Mouse (Mus musculus) CH12.LX (cell line): ENCODE measurements around the gene Rps6ka5. TPM values are rescaled to one million over a fixed set of nuclear protein-coding genes. Genes with fewer than 3 reads are reported as not detected.

Experiments used
- DNase-seq: peaks from one replicate; pipeline ENCODE4 v3.0.0-alpha.2; 2013; ENCODE audit errors: extremely low read depth
- H3K27ac ChIP-seq: 2 replicates; pipeline ENCODE4 v1.5.1; 2012; ENCODE audit warnings: low read depth, mild to moderate bottlenecking, control low read depth, moderate library complexity; ENCODE audit not compliant: insufficient read depth
- H3K27me3 ChIP-seq: replicated peaks from 2 replicates; pipeline ENCODE3; 2012; ENCODE audit warnings: inconsistent platforms
- H3K36me3 ChIP-seq, 2 experiments: replicated peaks in 1 of 2; 2 replicates each; pipeline versions ENCODE3 to v1.6.1; 2012; ENCODE audit warnings: inconsistent platforms in 1 of 2, low read length in 1 of 2, mild to moderate bottlenecking in 1 of 2, mixed read lengths in 1 of 2, moderate library complexity in 1 of 2; ENCODE audit not compliant: control insufficient read depth in 1 of 2, insufficient read depth in 1 of 2
- H3K4me1 ChIP-seq, 2 experiments: 2 replicates each; pipeline ENCODE4 v1.6.1; 2012; ENCODE audit warnings: inconsistent platforms in 1 of 2, moderate library complexity in 1 of 2; ENCODE audit not compliant: insufficient read depth in 2 of 2, control insufficient read depth in 1 of 2
- H3K4me2 ChIP-seq: 2 replicates; pipeline ENCODE4 v1.6.1; 2012; ENCODE audit warnings: low read depth, mild to moderate bottlenecking, control low read depth; ENCODE audit not compliant: poor library complexity, insufficient read depth, severe bottlenecking
- H3K4me3 ChIP-seq, 3 experiments: fragments of 150-350 bp in 1 of 3; sonication (generic) in 1 of 3; replicated peaks in 1 of 3; 2 replicates each; pipeline versions ENCODE3 to v1.5.1; 2011 to 2012; ENCODE audit warnings: low read depth in 2 of 3, low read length in 2 of 3, mild to moderate bottlenecking in 2 of 3, moderate library complexity in 2 of 3, control low read depth in 1 of 3, improper control_type of control experiment in 1 of 3, inconsistent platforms in 1 of 3, mixed read lengths in 1 of 3; ENCODE audit not compliant: poor library complexity in 1 of 3
- H3K79me2 ChIP-seq: replicated peaks from 2 replicates; pipeline ENCODE4 v1.6.1; 2012; ENCODE audit warnings: mild to moderate bottlenecking, moderate library complexity; ENCODE audit not compliant: control insufficient read depth, poor library complexity, insufficient read depth, severe bottlenecking; ENCODE audit errors: extremely low read depth
- H3K9ac ChIP-seq: 2 replicates; pipeline ENCODE4 v1.6.1; 2012; ENCODE audit warnings: low read depth, mild to moderate bottlenecking, control low read depth, moderate library complexity; ENCODE audit not compliant: insufficient read depth
- H3K9me3 ChIP-seq: replicated peaks from 2 replicates; pipeline ENCODE3; 2012; ENCODE audit warnings: low read length, inconsistent platforms, mixed read lengths
- BHLHE40 ChIP-seq: IDR thresholded peaks from 2 replicates; pipeline ENCODE4 v1.6.1; 2011; ENCODE audit warnings: mild to moderate bottlenecking, low read depth, low read length, improper control_type of control experiment
- CTCF ChIP-seq, 2 experiments: IDR thresholded peaks in 1 of 2; conservative IDR thresholded peaks in 1 of 2; 2 replicates each; pipeline ENCODE4 v1.5.1; 2011 to 2012; ENCODE audit warnings: low read depth in 2 of 2, low read length in 2 of 2, improper control_type of control experiment in 1 of 2, inconsistent platforms in 1 of 2, mild to moderate bottlenecking in 1 of 2, moderate library complexity in 1 of 2
- E2F4 ChIP-seq: IDR thresholded peaks from 2 replicates; pipeline ENCODE4 v1.6.1; 2011; ENCODE audit warnings: low read depth, low read length, improper control_type of control experiment; ENCODE audit not compliant: insufficient replicate concordance
- ELF1 ChIP-seq: IDR thresholded peaks from 2 replicates; pipeline ENCODE4 v1.6.1; 2014; ENCODE audit warnings: low read depth, mild to moderate bottlenecking, inconsistent platforms, low read length, improper control_type of control experiment
- EP300 ChIP-seq: IDR thresholded peaks from 2 replicates; pipeline ENCODE4 v1.6.1; 2011; ENCODE audit warnings: low read length, improper control_type of control experiment
- ETS1 ChIP-seq: conservative IDR thresholded peaks from 2 replicates; pipeline ENCODE4 v1.6.1; 2012; ENCODE audit warnings: low read depth, mild to moderate bottlenecking, inconsistent platforms, low read length, improper control_type of control experiment, moderate library complexity
- GABPA ChIP-seq: IDR thresholded peaks from 2 replicates; pipeline ENCODE4 v1.6.1; 2012; ENCODE audit warnings: low read depth, low read length, improper control_type of control experiment, inconsistent platforms; ENCODE audit not compliant: insufficient replicate concordance
- MAFK ChIP-seq: IDR thresholded peaks from 2 replicates; pipeline ENCODE4 v1.6.1; 2011; ENCODE audit warnings: low read length, improper control_type of control experiment; ENCODE audit not compliant: insufficient replicate concordance
- MAX ChIP-seq: IDR thresholded peaks from 2 replicates; pipeline ENCODE4 v1.6.1; 2011; ENCODE audit warnings: low read length, improper control_type of control experiment
- MXI1 ChIP-seq: IDR thresholded peaks from 2 replicates; pipeline ENCODE4 v1.6.1; 2011; ENCODE audit warnings: mild to moderate bottlenecking, low read depth, low read length, improper control_type of control experiment
- NELFE ChIP-seq: IDR thresholded peaks from 2 replicates; pipeline ENCODE4 v1.6.1; 2011; ENCODE audit warnings: low read depth, low read length, improper control_type of control experiment
- RCOR1 ChIP-seq: conservative IDR thresholded peaks from 2 replicates; pipeline ENCODE4 v1.6.1; 2012; ENCODE audit warnings: low read depth, mild to moderate bottlenecking, inconsistent platforms, low read length, improper control_type of control experiment
- SMC3 ChIP-seq: IDR thresholded peaks from 2 replicates; pipeline ENCODE4 v1.6.1; 2011; ENCODE audit warnings: low read depth, low read length, improper control_type of control experiment
- USF1 ChIP-seq: IDR thresholded peaks from 2 replicates; pipeline ENCODE4 v1.6.1; 2014; ENCODE audit warnings: low read depth, mild to moderate bottlenecking, inconsistent platforms, low read length, improper control_type of control experiment
- dilution Hi-C: fragments of 300-500 bp; cut with MboI; formaldehyde crosslinking; loops from 2 replicates; pipeline ENCODE4 v1.14.3; 2020; ENCODE audit warnings: low sequenced_read_pairs; ENCODE audit not compliant: extremely low pct_unique_long_range_greater_than_20kb, extremely low pct_ligation_motif_present
- in situ Hi-C: fragments of 300-500 bp; cut with MboI; formaldehyde crosslinking; loops from 3 replicates; pipeline ENCODE4 v1.14.3; 2019; ENCODE audit warnings: low sequenced_read_pairs, low pct_ligation_motif_present, low pct_unique_long_range_greater_than_20kb, mixed read lengths
- polyA plus RNA-seq: library from polyadenylated mRNA; unstranded; fragments of >175 nt; gene quantifications from 2 replicates; pipeline ENCODE4 v1.2.1, GENCODE M21; 2012; ENCODE audit warnings: low read depth; ENCODE audit not compliant: insufficient read length
- total RNA-seq, 2 experiments: library from RNA; depleted of rRNA; stranded (reverse); fragments of 300-350 nt in 1 of 2; fragments of >200 nt in 1 of 2; gene quantifications; 2 replicates each; pipeline ENCODE4 v1.2.3; 2012 to 2014

The Rps6ka5 gene
- total RNA-seq (2012; rRNA removed) (2.9 and 3.2 TPM in 2 replicates), total RNA-seq (2014; rRNA removed) (4.8 and 6.1 TPM in 2 replicates), polyA plus RNA-seq (6.1 and 6.2 TPM in 2 replicates)

DNA sequence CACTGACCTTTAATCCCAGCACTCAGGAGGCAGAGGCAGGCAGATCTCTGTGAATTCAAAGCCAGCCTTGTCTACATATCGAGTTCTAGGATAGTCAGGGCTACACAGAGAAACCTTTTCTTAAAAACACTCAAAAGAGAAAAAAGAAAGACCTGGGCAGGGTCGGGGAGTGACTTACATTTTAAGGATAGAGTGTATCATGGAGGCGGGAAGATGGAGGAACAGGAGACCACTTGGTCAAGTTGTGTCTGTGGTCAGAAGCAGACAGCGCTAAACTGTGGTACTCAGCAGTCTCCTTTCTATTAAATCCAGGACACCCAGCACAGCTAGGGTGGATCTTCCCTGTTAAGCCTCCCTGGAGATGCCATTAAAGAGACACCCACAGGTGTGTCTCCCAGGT is at the start of gene Rps6ka5:
Gene Rps6ka5, minus strand, starts transcription at position 333 of the 400 bp plus-strand sequence.
- Histone ChIP-seq H3K4me2 (no peak within 1 kb of the TSS), H3K9me3 (peaks cover 3% of the 10 kb centered on the region), H3K27ac (no peak within 1 kb of the TSS), H3K36me3 (peaks cover 0 to 5% of the 10 kb centered on the region in 2 experiments), H3K27me3 (no peaks in the 10 kb centered on the region), H3K4me3 (no peak within 1 kb of the TSS), H3K4me1 (peaks cover 12 to 43% of the 10 kb centered on the region in 2 experiments), H3K79me2 (no peaks in the 10 kb centered on the region; the same call in none of the 2 replicates)
- no peak for DNase-seq
- dilution Hi-C loops, result no loop called here
- in situ Hi-C loops, result no loop called here
- TF ChIP-seq SMC3, result no peak
- TF ChIP-seq RCOR1, result no peak
- TF ChIP-seq MXI1, result no peak
- no peak for TF ChIP-seq CTCF (conservative IDR thresholded peaks at IDR 0.05 in 1 of 2, IDR thresholded peaks at IDR 0.05 in 1 of 2; ENCODE audit: low read depth in 2 of 2, low read length in 2 of 2)
- TF ChIP-seq BHLHE40, result no peak
- TF ChIP-seq NELFE, result no peak
- TF ChIP-seq MAFK, result no peak
- no peak for TF ChIP-seq E2F4
- no peak for TF ChIP-seq ETS1
- TF ChIP-seq, all 38 proteins: peak for 0
- H3K9ac ChIP-seq, result no peak within 1 kb of the TSS

DNA sequence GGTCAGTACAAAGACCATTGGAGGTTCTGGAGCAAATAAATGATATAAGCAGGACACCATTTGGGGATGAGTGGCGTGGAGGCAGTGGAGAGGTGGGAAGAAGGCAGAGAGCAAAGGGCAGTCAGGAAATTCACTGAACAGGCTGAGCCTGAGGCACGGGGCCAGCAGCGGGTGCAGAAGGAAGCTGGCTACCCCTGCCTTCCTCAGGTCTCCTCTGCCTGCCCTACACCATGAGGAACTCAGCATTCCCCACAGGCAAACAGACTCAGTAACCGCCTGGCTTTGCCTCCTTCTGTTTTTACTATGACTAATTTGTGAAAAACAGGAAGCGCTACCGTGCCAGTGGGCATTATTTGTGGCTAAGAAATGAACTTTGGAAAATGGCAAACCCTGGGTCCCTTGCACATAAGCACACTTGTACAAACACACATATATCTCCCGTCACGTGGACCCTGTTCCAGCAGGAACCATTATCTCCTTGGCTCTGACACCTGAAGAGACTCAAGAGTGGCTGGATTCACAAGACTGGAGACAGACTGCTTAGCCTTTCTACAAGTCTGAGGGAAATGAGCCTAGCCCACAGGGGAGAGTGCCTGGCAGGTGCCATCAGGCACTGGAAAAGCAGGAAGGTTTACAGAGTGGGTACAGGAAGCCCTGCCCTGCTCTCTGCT is 49.3 kb upstream of the Rps6ka5 start:
- in situ Hi-C loops, result no loop called here
- Histone ChIP-seq H3K9me3 (no peaks in the 10 kb centered on the region), H3K27me3 (no peaks in the 10 kb centered on the region), H3K4me1 (peaks cover 15 to 55% of the 10 kb centered on the region in 2 experiments), H3K4me3 (no peak overlapping the region), H3K27ac (no peak overlapping the region), H3K9ac (no peak overlapping the region), H3K36me3 (no peaks in the 10 kb centered on the region), H3K79me2 (no peaks in the 10 kb centered on the region), H3K4me2 (no peak overlapping the region)
- dilution Hi-C loops, result no loop called here
- no peak for DNase-seq
- TF ChIP-seq ELF1, result no peak
- TF ChIP-seq USF1, result no peak
- peak; percentile 15; the same call in 1 of the 2 replicates for TF ChIP-seq EP300

- dilution Hi-C loops (no loop called here), in situ Hi-C loops (no loop called here)
- Histone ChIP-seq H3K36me3 (no peaks in the 10 kb centered on the region), H3K4me1 (peaks cover 15 to 54% of the 10 kb centered on the region in 2 experiments), H3K27ac (no peak overlapping the region), H3K9ac (no peak overlapping the region), H3K4me2 (no peak overlapping the region), H3K27me3 (no peaks in the 10 kb centered on the region), H3K4me3 (no peak overlapping the region), H3K79me2 (no peaks in the 10 kb centered on the region), H3K9me3 (no peaks in the 10 kb centered on the region)
- no peak for DNase-seq
- TF ChIP-seq ETS1 (no peak), GABPA (no peak), CTCF (conservative IDR thresholded peaks at IDR 0.05 in 1 of 2, IDR thresholded peaks at IDR 0.05 in 1 of 2; ENCODE audit: low read depth in 2 of 2, low read length in 2 of 2) (no peak), MAX (no peak)
Observed at GRCm38 (mm10) chr12:100775291-100775690, 48.5 kb upstream of the Rps6ka5 start.
